8 mouse cellular contexts compared by ENCODE assay signal in the genomic region with DNA sequence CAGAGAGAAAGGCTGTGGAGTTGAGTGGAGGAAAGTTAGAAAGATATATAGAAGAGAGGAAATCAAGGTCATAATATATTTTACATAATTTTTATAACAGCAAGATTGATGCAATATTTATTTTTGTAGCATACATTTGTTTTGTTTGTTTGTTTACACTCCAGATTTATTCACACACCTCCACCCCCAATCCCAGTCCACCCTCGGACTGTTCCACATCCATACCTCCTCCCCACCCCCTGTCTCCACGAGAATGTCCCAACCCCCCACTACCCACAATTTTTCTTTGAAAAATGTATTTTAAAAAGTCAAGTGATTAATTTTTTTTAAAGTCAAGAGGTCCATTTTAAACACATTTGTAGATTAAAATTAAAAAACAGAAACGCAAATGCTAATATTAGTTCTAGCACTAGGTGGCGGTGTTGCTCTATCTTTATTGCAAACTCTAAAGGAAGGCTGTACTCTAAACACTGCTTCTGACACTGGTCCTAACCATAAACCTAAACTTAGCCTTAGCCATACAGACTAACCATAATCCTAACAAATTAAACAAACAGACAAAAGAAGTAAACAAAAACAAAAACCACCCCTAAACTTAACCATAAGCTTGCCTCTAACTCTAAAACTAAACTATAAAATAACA.
DNase-seq lines count a peak whose midpoint lies in the region; ATAC-seq and TF ChIP-seq lines count a peak whose summit lies in the region.

No protein-coding gene starts in this region.

- TF ChIP-seq CTCF in heart, postnatal 0 days (IDR thresholded peaks at IDR 0.05; ENCODE audit: low read depth): peak; percentile 52

- no peak overlapping the region for H3K4me2 ChIP-seq in heart, postnatal 0 days (ENCODE audit: low read depth, low read length)
- H3K4me2 ChIP-seq in heart, embryonic 11.5 days: no peak overlapping the region

- no peaks in the 10 kb centered on the region for H3K27me3 ChIP-seq in heart, postnatal 0 days (ENCODE audit: control insufficient read depth, insufficient read depth, low read length)
- H3K27me3 ChIP-seq in heart, embryonic 11.5 days (ENCODE audit: control insufficient read depth, insufficient read depth, low read length): no peaks in the 10 kb centered on the region

- H3K4me3 ChIP-seq in heart, postnatal 0 days (ENCODE audit: low read depth, low read length): no peak overlapping the region
- no peak overlapping the region for H3K4me3 ChIP-seq in heart, embryonic 11.5 days (ENCODE audit: low read depth, low read length)

- DNase-seq in heart, postnatal 0 days (ENCODE audit: low spot score): peak; percentile 40
- peak; percentile 57 for DNase-seq in B cell, adult 2 months
- peak; percentile 73 for DNase-seq in adipocyte (ENCODE audit: low spot score)
- peak; percentile 2 to 43 for DNase-seq in left cerebral cortex, adult 9 months (ENCODE audit: low spot score in 2 of 2)
- DNase-seq in retina, adult 2 months (ENCODE audit: low read depth, low spot score): peak; percentile 20
- DNase-seq in gastrocnemius, adult 8-10 months (ENCODE audit: low spot score in 2 of 2): no peak

- no peaks in the 10 kb centered on the region for H3K36me3 ChIP-seq in heart, postnatal 0 days (replicated peaks; ENCODE audit: control insufficient read depth, insufficient read depth, low read length)
- H3K36me3 ChIP-seq in heart, embryonic 11.5 days (ENCODE audit: control insufficient read depth, insufficient read depth, low read length): no peaks in the 10 kb centered on the region

- no peak for TF ChIP-seq EP300 in heart, postnatal 0 days (IDR thresholded peaks at IDR 0.05; ENCODE audit: low read depth)

- no peak for ATAC-seq in heart, postnatal 0 days (ENCODE audit: insufficient read depth, low read depth)
- ATAC-seq in heart, embryonic 11.5 days (replicated peaks; ENCODE audit: insufficient number of reproducible peaks, low FRiP score, low TSS enrichment): no peak
- peak; percentile 62 to 78; a peak in 2 of 4 replicates for ATAC-seq in hematopoietic stem cell, adult 5-6 weeks (replicated peaks in 1 of 2; ENCODE audit: insufficient read depth in 1 of 2, low FRiP score in 2 of 2, low TSS enrichment in 1 of 2, low read depth in 1 of 2, poor library complexity in 2 of 2, severe bottlenecking in 2 of 2)

- no peaks in the 10 kb centered on the region for H3K9me3 ChIP-seq in heart, postnatal 0 days (replicated peaks; ENCODE audit: control insufficient read depth, low read length)
- H3K9me3 ChIP-seq in heart, embryonic 11.5 days (replicated peaks; ENCODE audit: control insufficient read depth, low read length): no peaks in the 10 kb centered on the region

- 19% methylated on average over 4 of the region's 4 CpGs for WGBS in heart, postnatal 0 days
- WGBS in heart, embryonic 11.5 days (ENCODE audit: insufficient replicate concordance): 21% methylated on average over 4 of the region's 4 CpGs

- H3K9ac ChIP-seq in heart, postnatal 0 days (replicated peaks; ENCODE audit: low read depth, low read length): no peak overlapping the region
- no peak overlapping the region for H3K9ac ChIP-seq in heart, embryonic 11.5 days (ENCODE audit: low read depth, low read length)

- H3K27ac ChIP-seq in heart, postnatal 0 days (ENCODE audit: low read depth): no peak overlapping the region
- H3K27ac ChIP-seq in heart, embryonic 11.5 days (ENCODE audit: low read depth, low read length): no peak overlapping the region

- H3K4me1 ChIP-seq in heart, postnatal 0 days (ENCODE audit: control insufficient read depth, insufficient read depth): no peaks in the 10 kb centered on the region
- H3K4me1 ChIP-seq in heart, embryonic 11.5 days (ENCODE audit: control insufficient read depth, insufficient read depth, low read length): no peaks in the 10 kb centered on the region

Comparison
In these comparisons a context has a peak if more than half of its experiments do, and no peak if none do; other contexts are left out.
1. ATAC-seq: peak in hematopoietic stem cell, adult 5-6 weeks (2 of 2); none in heart, postnatal 0 days (single experiment) and heart, embryonic 11.5 days (single experiment).
2. DNase-seq: peak in heart, postnatal 0 days (single experiment), B cell, adult 2 months (2 of 2), adipocyte (single experiment), left cerebral cortex, adult 9 months (2 of 2) and retina, adult 2 months (single experiment); none in gastrocnemius, adult 8-10 months (0 of 2).